Mouse (Mus musculus) thymus, postnatal 25 days (tissue): ENCODE data around the gene AI413582.

Source experiments
- DNase-seq: peaks from one replicate; pipeline ENCODE4 v3.0.0; 2022

AI413582 gene

GRCm38 (mm10) chr17:27513916-27514762 lies 51.4 kb downstream of the AI413582 start:
- peak; percentile 43 for DNase-seq
